Mouse (Mus musculus) intestine, embryonic 14.5 days (tissue): Measurements from ENCODE around the gene Efcab11. TPM values are rescaled to one million over a fixed set of nuclear protein-coding genes. Genes with fewer than 3 reads are reported as not detected.

Experiments used
- ATAC-seq: fragments of 200-750 bp; cut with Nextera tagmentation; replicated peaks from 2 replicates; pipeline ENCODE4 v1.8.0; 2017; ENCODE audit warnings: low read depth, moderate number of reproducible peaks, moderate TSS enrichment, moderate library complexity; ENCODE audit not compliant: low FRiP score, low TSS enrichment
- DNase-seq: peaks from one replicate; pipeline ENCODE4 v3.0.0-alpha.2; 2018; ENCODE audit warnings: low spot score
- H3K27ac ChIP-seq: fragments of 300-500 bp; sonication (generic); 2 replicates; pipeline ENCODE4 v1.5.1; 2014; ENCODE audit warnings: low read depth, mild to moderate bottlenecking, control low read depth
- H3K27me3 ChIP-seq: fragments of 300-500 bp; sonication (generic); replicated peaks from 2 replicates; pipeline ENCODE4 v1.6.1; 2014; ENCODE audit warnings: low read length, control low read depth; ENCODE audit not compliant: control insufficient read depth, insufficient read depth
- H3K36me3 ChIP-seq: fragments of 300-500 bp; sonication (generic); 2 replicates; pipeline ENCODE4 v1.6.1; 2014; ENCODE audit warnings: low read length, control low read depth; ENCODE audit not compliant: control insufficient read depth, insufficient read depth
- H3K4me1 ChIP-seq: fragments of 300-500 bp; sonication (generic); replicated peaks from 2 replicates; pipeline ENCODE4 v1.6.1; 2014; ENCODE audit warnings: low read length, control low read depth, mixed read lengths; ENCODE audit not compliant: control insufficient read depth, insufficient read depth
- H3K4me2 ChIP-seq: fragments of 300-500 bp; sonication (generic); 2 replicates; pipeline ENCODE4 v1.6.1; 2014; ENCODE audit warnings: low read length
- H3K4me3 ChIP-seq: fragments of 300-500 bp; sonication (generic); 2 replicates; pipeline ENCODE4 v1.5.1; 2014; ENCODE audit warnings: low read depth, low read length, control low read depth, mixed read lengths
- H3K9ac ChIP-seq: fragments of 300-500 bp; sonication (generic); 2 replicates; pipeline ENCODE4 v1.6.1; 2014; ENCODE audit warnings: mild to moderate bottlenecking, low read length
- H3K9me3 ChIP-seq: fragments of 300-500 bp; sonication (generic); 2 replicates; pipeline ENCODE4 v1.6.1; 2016; ENCODE audit warnings: low read length, control low read depth; ENCODE audit not compliant: control insufficient read depth
- WGBS: fragments of 180-500 bp; shearing (Covaris S2); extraction: QIAGEN DNeasy Blood & Tissue Kit; methylation state at CpG from one replicate; pipeline ENCODE4 v1.1.7; 2014; 5-methylcytosine and 5-hydroxymethylcytosine counted together
- polyA plus RNA-seq: library from polyadenylated mRNA; unstranded; fragments of >200 nt; fragmentation: Nextera tagmentation; extraction: Ambion mirVana; gene quantifications from 2 replicates; pipeline ENCODE4 v1.2.1, GENCODE M21; 2014

Efcab11 gene
- polyA plus RNA-seq, 1 experiment from 2014 or later, result 13.4 TPM

- H3K36me3 ChIP-seq, result no peaks in the 10 kb centered on the region
- H3K4me3 ChIP-seq, result no peak overlapping the region
- DNase-seq, result no peak
- H3K9me3 ChIP-seq, result peaks cover 3% of the 10 kb centered on the region; the same call in 1 of the 2 replicates
- no peak for ATAC-seq
- H3K9ac ChIP-seq, result no peak overlapping the region
- no peak overlapping the region for H3K4me2 ChIP-seq
- H3K27me3 ChIP-seq, result no peaks in the 10 kb centered on the region
- H3K27ac ChIP-seq, result no peak overlapping the region
- no peaks in the 10 kb centered on the region for H3K4me1 ChIP-seq
- WGBS, result 49% methylated on average over 4 of the region's 4 CpGs
Observed at GRCm38 (mm10) chr12:99681681-99682080, 202.6 kb downstream of the Efcab11 start.

- 79% methylated on average over 4 of the region's 4 CpGs for WGBS
- Histone ChIP-seq H3K4me3 (no peak overlapping the region), H3K27ac (no peak overlapping the region), H3K9ac (no peak overlapping the region), H3K4me1 (peaks cover 14% of the 10 kb centered on the region; the same call in 1 of the 2 replicates), H3K9me3 (peaks cover 2% of the 10 kb centered on the region; the same call in 1 of the 2 replicates), H3K27me3 (no peaks in the 10 kb centered on the region), H3K36me3 (no peaks in the 10 kb centered on the region), H3K4me2 (no peak overlapping the region)
- ATAC-seq (no peak), DNase-seq (no peak)
Observed at GRCm38 (mm10) chr12:99671866-99672191, 212.4 kb downstream of the Efcab11 start.

GRCm38 (mm10) chr12:99671162-99671865, 212.9 kb downstream of the Efcab11 start:
- no peak for ATAC-seq
- DNase-seq, result no peak
- Histone ChIP-seq H3K4me2 (no peak overlapping the region), H3K4me1 (peaks cover 14% of the 10 kb centered on the region; the same call in 1 of the 2 replicates), H3K27me3 (no peaks in the 10 kb centered on the region), H3K36me3 (no peaks in the 10 kb centered on the region), H3K9ac (no peak overlapping the region), H3K4me3 (no peak overlapping the region), H3K9me3 (no peaks in the 10 kb centered on the region), H3K27ac (no peak overlapping the region)
- WGBS, result 54% methylated on average over 12 of the region's 12 CpGs

- H3K27ac ChIP-seq, result no peak overlapping the region
- H3K9me3 ChIP-seq, result no peaks in the 10 kb centered on the region
- no peak overlapping the region for H3K4me3 ChIP-seq
- WGBS, result 78% methylated on average over 7 of the region's 7 CpGs
- no peaks in the 10 kb centered on the region for H3K36me3 ChIP-seq
- no peaks in the 10 kb centered on the region for H3K27me3 ChIP-seq
- no peak overlapping the region; the same call in 1 of the 2 replicates for H3K4me2 ChIP-seq
- peaks cover 14% of the 10 kb centered on the region; the same call in 1 of the 2 replicates for H3K4me1 ChIP-seq
- ATAC-seq (no peak), DNase-seq (no peak)
- H3K9ac ChIP-seq, result no peak overlapping the region
Observed at GRCm38 (mm10) chr12:99670762-99671152, 213.5 kb downstream of the Efcab11 start.

- no peak for DNase-seq
Observed at GRCm38 (mm10) chr12:99669976-99670761, 214.1 kb downstream of the Efcab11 start.

GRCm38 (mm10) chr12:99654991-99655880, 229.0 kb downstream of the Efcab11 start:
- Histone ChIP-seq H3K27me3 (no peaks in the 10 kb centered on the region), H3K4me2 (no peak overlapping the region), H3K9me3 (0 out of 2 replicates have a peak, but pooled peaks cover 2% of the 10 kb centered on the region), H3K9ac (no peak overlapping the region), H3K4me3 (no peak overlapping the region), H3K27ac (no peak overlapping the region), H3K4me1 (no peaks in the 10 kb centered on the region), H3K36me3 (no peaks in the 10 kb centered on the region)
- ATAC-seq, result no peak
- DNase-seq, result peak; percentile 38
- 86% methylated on average over 19 of the region's 19 CpGs for WGBS

More at GRCm38 (mm10) chr12:99669976-99670761, 214.1 kb downstream of the Efcab11 start:
- Histone ChIP-seq H3K9me3 (no peaks in the 10 kb centered on the region), H3K36me3 (no peaks in the 10 kb centered on the region), H3K4me1 (peaks cover 14% of the 10 kb centered on the region; the same call in 1 of the 2 replicates), H3K9ac (no peak overlapping the region), H3K4me2 (no peak overlapping the region; the same call in 1 of the 2 replicates), H3K27me3 (no peaks in the 10 kb centered on the region), H3K4me3 (no peak overlapping the region), H3K27ac (no peak overlapping the region)
- WGBS, result 70% methylated on average over 25 of the region's 26 CpGs
- ATAC-seq, result 0 out of 2 replicates have a peak, but pooled peaks have one; percentile 27

- Histone ChIP-seq H3K9me3 (no peaks in the 10 kb centered on the region), H3K27ac (no peak overlapping the region), H3K4me1 (no peaks in the 10 kb centered on the region), H3K9ac (no peak overlapping the region), H3K36me3 (no peaks in the 10 kb centered on the region), H3K27me3 (no peaks in the 10 kb centered on the region), H3K4me2 (no peak overlapping the region), H3K4me3 (no peak overlapping the region)
- 65% methylated on average over 6 of the region's 6 CpGs for WGBS
- peak; percentile 10 for DNase-seq
- ATAC-seq, result no peak
Observed at GRCm38 (mm10) chr12:99652459-99652858, 231.8 kb downstream of the Efcab11 start.

- no peaks in the 10 kb centered on the region for H3K4me1 ChIP-seq
- ATAC-seq (no peak), DNase-seq (no peak)
- H3K27me3 ChIP-seq, result no peaks in the 10 kb centered on the region
- H3K4me3 ChIP-seq, result no peak overlapping the region
- H3K36me3 ChIP-seq, result no peaks in the 10 kb centered on the region
- H3K9ac ChIP-seq, result no peak overlapping the region
- 46% methylated on average over 2 of the region's 2 CpGs for WGBS
- H3K9me3 ChIP-seq, result peaks cover 8% of the 10 kb centered on the region; the same call in 1 of the 2 replicates
- H3K27ac ChIP-seq, result no peak overlapping the region
- no peak overlapping the region for H3K4me2 ChIP-seq
Observed at GRCm38 (mm10) chr12:99649732-99650131, 234.5 kb downstream of the Efcab11 start.
